Mouse (Mus musculus) stomach, postnatal 0 days (tissue): ENCODE measurements around the gene C1qtnf7. TPM values are rescaled to one million over a fixed set of nuclear protein-coding genes. Genes with fewer than 3 reads are reported as not detected.

Source experiments
- ATAC-seq: fragments of 200-750 bp; cut with Nextera tagmentation; 2 replicates; pipeline ENCODE4 v1.8.0; 2017; ENCODE audit not compliant: low FRiP score, low TSS enrichment
- DNase-seq: peaks from one replicate; pipeline ENCODE4 v3.0.0-alpha.2; 2016; ENCODE audit warnings: low spot score
- H3K27ac ChIP-seq: fragments of 300-500 bp; sonication (generic); replicated peaks from 2 replicates; pipeline ENCODE4 v1.5.1; 2014; ENCODE audit warnings: mild to moderate bottlenecking, control low read depth
- H3K27me3 ChIP-seq: fragments of 300-500 bp; sonication (generic); 2 replicates; pipeline ENCODE4 v1.6.1; 2014; ENCODE audit warnings: low read length; ENCODE audit not compliant: control insufficient read depth, insufficient read depth
- H3K36me3 ChIP-seq: fragments of 300-500 bp; sonication (generic); 2 replicates; pipeline ENCODE4 v1.6.1; 2014; ENCODE audit warnings: low read length, mixed read lengths; ENCODE audit not compliant: control insufficient read depth, insufficient read depth
- H3K4me1 ChIP-seq: fragments of 300-500 bp; sonication (generic); replicated peaks from 2 replicates; pipeline ENCODE4 v1.6.1; 2014; ENCODE audit warnings: antibody characterized with exemption; ENCODE audit not compliant: control insufficient read depth, insufficient read depth
- H3K4me2 ChIP-seq: fragments of 300-500 bp; sonication (generic); replicated peaks from 2 replicates; pipeline ENCODE4 v1.6.1; 2014; ENCODE audit warnings: low read depth, mild to moderate bottlenecking, control low read depth, moderate library complexity
- H3K4me3 ChIP-seq: fragments of 300-500 bp; sonication (generic); 2 replicates; pipeline ENCODE4 v1.5.1; 2014; ENCODE audit warnings: low read depth, low read length, control low read depth
- H3K9ac ChIP-seq: fragments of 300-500 bp; sonication (generic); 2 replicates; pipeline ENCODE4 v1.6.1; 2014; ENCODE audit warnings: mild to moderate bottlenecking, low read length, control low read depth, mixed read lengths
- H3K9me3 ChIP-seq: fragments of 300-500 bp; sonication (generic); 2 replicates; pipeline ENCODE4 v1.6.1; 2016; ENCODE audit warnings: low read length; ENCODE audit not compliant: control insufficient read depth
- CTCF ChIP-seq: IDR thresholded peaks from 2 replicates; pipeline ENCODE4 v1.5.1; 2016; ENCODE audit warnings: antibody characterized with exemption, low read depth, mild to moderate bottlenecking, moderate library complexity
- EP300 ChIP-seq: optimal IDR thresholded peaks from 2 replicates; pipeline ENCODE3; 2016; ENCODE audit warnings: antibody characterized with exemption
- WGBS: fragments of 180-500 bp; shearing (Covaris S2); extraction: QIAGEN DNeasy Blood & Tissue Kit; methylation state at CpG from one replicate; pipeline ENCODE4 v1.1.7; 2014; 5-methylcytosine and 5-hydroxymethylcytosine counted together
- polyA plus RNA-seq: library from polyadenylated mRNA; unstranded; fragments of >200 nt; fragmentation: Nextera tagmentation; extraction: Ambion mirVana; gene quantifications from 2 replicates; pipeline ENCODE4 v1.2.1, GENCODE M21; 2015

C1qtnf7 gene
- polyA plus RNA-seq, 1 experiment from 2014 or later, result 20.4 TPM

DNA sequence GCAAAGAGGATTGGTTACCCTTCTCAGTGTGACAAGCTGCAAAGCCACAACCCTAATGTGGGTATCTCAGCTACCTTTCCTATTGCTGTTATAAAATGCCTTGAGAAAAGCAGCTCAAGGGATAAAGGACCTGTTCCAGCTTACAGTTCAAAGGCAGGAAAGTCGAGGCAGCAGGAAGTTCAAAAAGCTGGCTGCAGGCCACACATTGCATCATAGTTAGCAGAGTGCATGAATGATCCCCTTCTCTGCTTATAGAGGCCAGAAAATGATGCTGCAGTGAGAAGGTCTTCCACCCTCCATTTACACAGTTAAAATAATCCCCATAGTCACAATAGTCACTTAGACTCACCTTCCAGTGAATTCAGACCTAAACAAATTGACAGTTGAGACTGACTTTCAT, 69.1 kb downstream of the C1qtnf7 start:
- H3K9me3 ChIP-seq, result no peaks in the 10 kb centered on the region
- 19% methylated on average over 1 of the region's 1 CpGs for WGBS
- H3K27me3 ChIP-seq, result no peaks in the 10 kb centered on the region
- no peak for ATAC-seq
- no peaks in the 10 kb centered on the region for H3K36me3 ChIP-seq
- TF ChIP-seq CTCF, result no peak
- TF ChIP-seq EP300, result no peak
- no peaks in the 10 kb centered on the region for H3K4me1 ChIP-seq
- no peak overlapping the region for H3K4me2 ChIP-seq
- DNase-seq, result no peak
- no peak overlapping the region for H3K4me3 ChIP-seq
- H3K27ac ChIP-seq, result peak overlapping the region; percentile 40; the same call in 1 of the 2 replicates
- H3K9ac ChIP-seq, result no peak overlapping the region

GRCm38 (mm10) chr5:43585406-43586245, 70.3 kb downstream of the C1qtnf7 start:
- no peaks in the 10 kb centered on the region for H3K36me3 ChIP-seq
- peak overlapping the region; percentile 53; the same call in 1 of the 2 replicates for H3K27ac ChIP-seq
- H3K9ac ChIP-seq, result no peak overlapping the region
- no peak for ATAC-seq
- H3K27me3 ChIP-seq, result no peaks in the 10 kb centered on the region
- no peak overlapping the region for H3K4me2 ChIP-seq
- H3K9me3 ChIP-seq, result no peaks in the 10 kb centered on the region
- 37% methylated on average over 11 of the region's 11 CpGs for WGBS
- DNase-seq, result no peak
- no peak overlapping the region for H3K4me3 ChIP-seq
- no peak for TF ChIP-seq CTCF
- TF ChIP-seq EP300, result no peak
- no peaks in the 10 kb centered on the region for H3K4me1 ChIP-seq

DNA sequence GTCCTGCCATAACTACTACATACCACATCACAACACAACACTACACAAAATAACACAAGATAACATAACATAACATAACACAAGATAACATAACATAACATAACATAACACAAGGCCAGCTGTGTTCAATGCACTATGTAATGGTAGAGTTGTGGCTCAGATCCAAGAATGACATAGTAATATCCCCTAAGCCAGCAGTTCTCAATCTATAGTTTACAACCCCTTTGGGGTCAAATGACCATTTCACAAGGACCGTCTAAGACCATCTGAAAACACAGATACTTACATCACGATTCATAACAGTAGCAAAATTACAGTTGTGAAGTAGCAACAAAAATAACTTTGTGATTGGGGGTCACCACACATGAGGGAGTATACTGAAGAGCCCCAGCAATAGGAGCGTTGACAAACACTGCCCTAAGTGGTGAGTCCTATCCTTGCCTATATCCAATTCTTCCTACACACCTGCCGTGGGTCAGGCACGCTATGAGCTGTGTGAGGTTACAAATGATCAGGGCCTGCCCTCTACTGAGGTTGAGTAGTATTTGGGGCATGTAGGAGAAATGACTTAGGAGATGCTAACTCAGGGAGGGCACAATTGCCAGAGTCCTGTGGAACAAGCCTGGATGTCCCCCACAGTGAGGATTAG, 73.6 kb downstream of the C1qtnf7 start:
- TF ChIP-seq CTCF (no peak), EP300 (no peak)
- Histone ChIP-seq H3K9ac (no peak overlapping the region), H3K27ac (peak overlapping the region; percentile 45; the same call in 1 of the 2 replicates), H3K4me1 (no peaks in the 10 kb centered on the region), H3K4me3 (no peak overlapping the region), H3K9me3 (no peaks in the 10 kb centered on the region), H3K27me3 (no peaks in the 10 kb centered on the region), H3K4me2 (no peak overlapping the region), H3K36me3 (no peaks in the 10 kb centered on the region)
- ATAC-seq (no peak), DNase-seq (no peak)
- 58% methylated on average over 5 of the region's 5 CpGs for WGBS

GRCm38 (mm10) chr5:43589440-43589830, 74.1 kb downstream of the C1qtnf7 start:
- H3K27me3 ChIP-seq, result no peaks in the 10 kb centered on the region
- no peaks in the 10 kb centered on the region for H3K36me3 ChIP-seq
- DNase-seq (no peak), ATAC-seq (no peak)
- H3K27ac ChIP-seq, result peak overlapping the region; percentile 45; the same call in 1 of the 2 replicates
- H3K4me1 ChIP-seq, result no peaks in the 10 kb centered on the region
- no peak for TF ChIP-seq EP300
- H3K4me3 ChIP-seq, result no peak overlapping the region
- WGBS, result 26% methylated on average over 2 of the region's 2 CpGs
- H3K9me3 ChIP-seq, result no peaks in the 10 kb centered on the region
- H3K9ac ChIP-seq, result no peak overlapping the region
- no peak overlapping the region for H3K4me2 ChIP-seq

DNA sequence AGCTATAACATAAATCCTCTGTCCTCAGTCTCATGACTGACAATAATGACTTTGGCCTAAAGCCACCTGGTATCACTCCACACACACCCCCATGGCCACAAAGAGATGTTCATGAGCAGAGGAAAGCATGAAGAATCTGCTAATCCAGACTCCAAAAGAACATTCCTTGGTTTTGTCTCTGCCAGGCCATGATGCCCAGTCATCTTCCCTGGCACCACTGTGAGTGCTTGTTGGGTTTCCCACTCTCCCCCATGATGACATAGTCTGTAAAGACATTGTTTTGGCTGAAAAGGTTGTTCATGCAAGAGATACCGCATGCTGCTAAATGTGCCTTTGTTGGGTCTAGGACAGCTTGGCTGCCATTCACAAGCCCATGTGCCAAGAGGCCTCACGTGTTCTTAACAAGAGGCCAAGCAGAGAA, 75.0 kb downstream of the C1qtnf7 start:
- no peaks in the 10 kb centered on the region for H3K36me3 ChIP-seq
- WGBS, result 64% methylated on average over 2 of the region's 2 CpGs
- no peak for ATAC-seq
- no peak overlapping the region for H3K27ac ChIP-seq
- H3K4me1 ChIP-seq, result no peaks in the 10 kb centered on the region
- H3K4me3 ChIP-seq, result no peak overlapping the region
- DNase-seq, result no peak
- no peak for TF ChIP-seq CTCF
- TF ChIP-seq EP300, result no peak
- no peaks in the 10 kb centered on the region for H3K9me3 ChIP-seq
- no peak overlapping the region for H3K4me2 ChIP-seq
- no peaks in the 10 kb centered on the region for H3K27me3 ChIP-seq
- H3K9ac ChIP-seq, result no peak overlapping the region

- 62% methylated on average over 8 of the region's 8 CpGs for WGBS
- no peak overlapping the region for H3K4me3 ChIP-seq
- H3K9ac ChIP-seq, result no peak overlapping the region
- no peak overlapping the region for H3K27ac ChIP-seq
- no peak for DNase-seq
- no peaks in the 10 kb centered on the region for H3K9me3 ChIP-seq
- H3K27me3 ChIP-seq, result no peaks in the 10 kb centered on the region
- TF ChIP-seq EP300 (no peak), CTCF (no peak)
- H3K4me1 ChIP-seq, result 0 out of 2 replicates have a peak, but pooled peaks cover 2% of the 10 kb centered on the region
- ATAC-seq, result no peak
- H3K36me3 ChIP-seq, result no peaks in the 10 kb centered on the region
- no peak overlapping the region for H3K4me2 ChIP-seq
Observed at GRCm38 (mm10) chr5:43601601-43602000, 86.3 kb downstream of the C1qtnf7 start.
